Mouse (Mus musculus): ENCODE measurements around the gene Cyp2c37.
"Not testable (repeated sequence)": the region's sequence is repeated elsewhere in the genome, so short reads cannot be mapped to it uniquely, and the experiment has no call there.

The Cyp2c37 gene

DNA sequence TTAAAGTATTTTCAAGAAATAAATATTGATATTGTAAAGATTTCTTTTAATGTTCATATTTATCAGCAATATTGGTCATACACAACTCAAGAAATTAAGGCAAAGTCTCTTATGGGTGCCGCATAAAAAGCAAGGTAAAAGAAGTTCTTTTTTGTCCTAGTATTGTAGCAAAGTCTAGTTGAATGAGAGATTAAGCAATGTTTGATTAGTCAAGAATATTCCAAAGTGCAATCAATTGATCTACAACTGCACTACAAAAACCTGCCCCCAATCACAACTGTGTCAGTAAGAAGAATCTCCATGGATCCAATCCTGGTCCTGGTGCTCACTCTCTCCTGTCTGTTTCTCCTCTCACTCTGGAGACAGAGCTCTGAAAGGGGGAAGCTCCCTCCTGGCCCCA, at the start of gene Cyp2c37:
TSS of gene Cyp2c37 (plus strand) at position 285 of the 400 bp plus-strand sequence.
- DNase-seq: not testable (repeated sequence)

DNA sequence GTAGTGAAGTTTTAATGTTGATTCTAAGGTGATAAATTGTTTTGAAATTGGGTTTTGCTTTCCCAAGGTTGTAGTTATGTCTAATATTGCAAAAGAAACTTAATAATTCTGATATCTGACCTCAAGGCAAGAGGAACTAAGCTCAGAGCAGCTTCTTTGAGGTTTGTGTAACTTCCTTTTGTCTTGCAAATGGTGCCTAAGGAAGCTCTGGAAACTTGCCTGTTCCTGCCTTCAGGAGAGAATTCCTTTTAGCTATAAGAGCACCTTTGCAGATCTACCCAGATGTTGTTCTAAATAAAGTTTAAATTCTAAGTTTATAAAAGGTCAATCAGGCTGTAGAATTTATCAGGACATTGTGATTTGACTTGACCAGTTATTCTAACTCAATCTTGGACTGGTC, 31.4 kb upstream of the Cyp2c37 start:
- DNase-seq: not testable (repeated sequence)

GRCm38 (mm10) chr19:39971096-39971495, 21.1 kb upstream of the Cyp2c37 start:
- not testable (repeated sequence) for DNase-seq

GRCm38 (mm10) chr19:39989471-39989870, 2.8 kb upstream of the Cyp2c37 start:
- DNase-seq: no peak

Measured in cerebellum, adult 11 months (tissue).